Mouse (Mus musculus): ENCODE data around the gene Il15. TPM values are rescaled to one million over a fixed set of nuclear protein-coding genes. Genes with fewer than 3 reads are reported as not detected.

Il15 gene
- polyA plus RNA-seq, 1 experiment from 2014 or later: 2.2 TPM

- Histone ChIP-seq H3K27ac (ENCODE audit: low read depth, low read length) (no peak overlapping the region), H3K4me3 (ENCODE audit: low read depth, low read length) (no peak overlapping the region), H3K4me1 (ENCODE audit: control insufficient read depth, insufficient read depth, low read length) (peaks cover 7% of the 10 kb centered on the region; the same call in 1 of the 2 replicates), H3K27me3 (ENCODE audit: control insufficient read depth, insufficient read depth, low read length) (no peaks in the 10 kb centered on the region), H3K36me3 (ENCODE audit: control insufficient read depth, insufficient read depth, low read length) (no peaks in the 10 kb centered on the region), H3K4me2 (no peak overlapping the region), H3K9me3 (ENCODE audit: control insufficient read depth, low read length) (no peaks in the 10 kb centered on the region), H3K9ac (ENCODE audit: low read length) (no peak overlapping the region)
- ATAC-seq (ENCODE audit: low FRiP score) (no peak), DNase-seq (ENCODE audit: low spot score, missing footprints) (no peak)
- 78% methylated on average over 2 of the region's 2 CpGs for WGBS
These were observed 2.0 kb downstream of the Il15 start for GRCm38 (mm10) chr8:82401059-82401458.

GRCm38 (mm10) chr8:82400376-82400775 is 2.6 kb downstream of the Il15 start:
- H3K9ac ChIP-seq (ENCODE audit: low read length): no peak overlapping the region
- no peak overlapping the region for H3K4me2 ChIP-seq
- H3K36me3 ChIP-seq (ENCODE audit: control insufficient read depth, insufficient read depth, low read length): no peaks in the 10 kb centered on the region
- DNase-seq (ENCODE audit: low spot score, missing footprints) (no peak), ATAC-seq (ENCODE audit: low FRiP score) (no peak)
- no peaks in the 10 kb centered on the region for H3K9me3 ChIP-seq (ENCODE audit: control insufficient read depth, low read length)
- H3K27ac ChIP-seq (ENCODE audit: low read depth, low read length): no peak overlapping the region
- no peaks in the 10 kb centered on the region for H3K27me3 ChIP-seq (ENCODE audit: control insufficient read depth, insufficient read depth, low read length)
- WGBS: 55% methylated on average over 2 of the region's 2 CpGs
- no peak overlapping the region for H3K4me3 ChIP-seq (ENCODE audit: low read depth, low read length)
- H3K4me1 ChIP-seq (ENCODE audit: control insufficient read depth, insufficient read depth, low read length): peaks cover 7% of the 10 kb centered on the region; the same call in 1 of the 2 replicates

DNA sequence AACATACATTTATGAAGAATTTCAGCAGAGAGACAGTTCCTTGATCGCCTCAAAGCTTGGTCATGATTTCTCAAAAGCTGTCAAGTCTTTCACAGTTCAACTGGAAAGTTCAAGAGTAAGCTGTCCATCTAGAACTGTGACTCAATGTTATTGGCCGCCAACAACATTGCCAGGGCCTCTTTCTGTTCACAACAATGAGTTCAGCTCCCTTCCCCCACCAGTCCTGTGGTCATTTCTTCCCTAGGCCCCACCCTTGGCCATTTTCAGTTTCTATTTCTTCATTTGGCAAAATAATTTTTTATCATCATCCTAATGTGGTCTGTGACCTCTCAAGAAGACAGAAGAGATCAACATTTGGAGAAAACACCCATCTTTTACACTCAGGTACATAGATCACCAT is 4.5 kb downstream of the Il15 start:
- no peak overlapping the region for H3K27ac ChIP-seq (ENCODE audit: low read depth, low read length)
- ATAC-seq (ENCODE audit: low FRiP score): no peak
- no peaks in the 10 kb centered on the region for H3K9me3 ChIP-seq (ENCODE audit: control insufficient read depth, low read length)
- no peaks in the 10 kb centered on the region for H3K27me3 ChIP-seq (ENCODE audit: control insufficient read depth, insufficient read depth, low read length)
- no peak for DNase-seq (ENCODE audit: low spot score, missing footprints)
- peaks cover 7% of the 10 kb centered on the region; the same call in 1 of the 2 replicates for H3K4me1 ChIP-seq (ENCODE audit: control insufficient read depth, insufficient read depth, low read length)
- no peaks in the 10 kb centered on the region for H3K36me3 ChIP-seq (ENCODE audit: control insufficient read depth, insufficient read depth, low read length)
- no peak overlapping the region for H3K4me2 ChIP-seq
- no peak overlapping the region for H3K4me3 ChIP-seq (ENCODE audit: low read depth, low read length)
- 86% methylated on average over 2 of the region's 2 CpGs for WGBS
- H3K9ac ChIP-seq (ENCODE audit: low read length): no peak overlapping the region

- Histone ChIP-seq H3K36me3 (ENCODE audit: control insufficient read depth, insufficient read depth, low read length) (no peaks in the 10 kb centered on the region), H3K9ac (ENCODE audit: low read length) (no peak overlapping the region), H3K4me1 (ENCODE audit: control insufficient read depth, insufficient read depth, low read length) (no peaks in the 10 kb centered on the region), H3K4me2 (no peak overlapping the region), H3K4me3 (ENCODE audit: low read depth, low read length) (no peak overlapping the region), H3K27ac (ENCODE audit: low read depth, low read length) (no peak overlapping the region), H3K9me3 (ENCODE audit: control insufficient read depth, low read length) (no peaks in the 10 kb centered on the region), H3K27me3 (ENCODE audit: control insufficient read depth, insufficient read depth, low read length) (no peaks in the 10 kb centered on the region)
- no peak for DNase-seq (ENCODE audit: low spot score, missing footprints)
- no peak for ATAC-seq (ENCODE audit: low FRiP score)
These were observed 11.8 kb downstream of the Il15 start for GRCm38 (mm10) chr8:82391258-82391657.

GRCm38 (mm10) chr8:82388356-82388902 is 14.6 kb downstream of the Il15 start:
- 95% methylated on average over 1 of the region's 1 CpGs for whole genome bisulfite sequencing
- Histone ChIP-seq H3K9ac (ENCODE audit: low read length) (no peak overlapping the region), H3K36me3 (ENCODE audit: control insufficient read depth, insufficient read depth, low read length) (no peaks in the 10 kb centered on the region), H3K4me3 (ENCODE audit: low read depth, low read length) (no peak overlapping the region), H3K27me3 (ENCODE audit: control insufficient read depth, insufficient read depth, low read length) (no peaks in the 10 kb centered on the region), H3K9me3 (ENCODE audit: control insufficient read depth, low read length) (no peaks in the 10 kb centered on the region), H3K27ac (ENCODE audit: low read depth, low read length) (no peak overlapping the region), H3K4me1 (ENCODE audit: control insufficient read depth, insufficient read depth, low read length) (no peaks in the 10 kb centered on the region), H3K4me2 (no peak overlapping the region)
- DNase-seq (ENCODE audit: low spot score, missing footprints) (no peak), ATAC-seq (ENCODE audit: low FRiP score) (no peak)

DNA sequence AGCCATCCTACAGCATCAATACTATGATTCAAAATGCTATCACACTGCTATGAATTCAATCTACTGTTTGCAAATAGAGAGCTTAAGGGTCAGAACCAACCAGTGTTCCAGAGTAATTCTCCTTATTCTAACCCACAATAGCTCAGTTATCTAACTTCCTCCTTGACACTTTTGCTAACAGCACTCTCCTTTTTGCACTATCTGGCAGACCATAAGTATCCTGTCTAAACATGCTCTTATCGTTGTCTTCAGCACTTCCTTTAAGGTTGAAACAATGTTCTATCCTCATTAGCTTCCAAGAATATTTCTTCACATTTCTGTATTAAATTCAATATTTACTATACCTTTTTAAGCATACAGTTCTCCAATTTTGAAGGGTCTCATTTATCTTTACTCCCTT is 15.4 kb downstream of the Il15 start:
- WGBS: 90% methylated on average over 1 of the region's 1 CpGs
- no peak for DNase-seq (ENCODE audit: low spot score, missing footprints)
- Histone ChIP-seq H3K36me3 (ENCODE audit: control insufficient read depth, insufficient read depth, low read length) (no peaks in the 10 kb centered on the region), H3K4me3 (ENCODE audit: low read depth, low read length) (no peak overlapping the region), H3K9ac (ENCODE audit: low read length) (no peak overlapping the region), H3K27ac (ENCODE audit: low read depth, low read length) (no peak overlapping the region), H3K27me3 (ENCODE audit: control insufficient read depth, insufficient read depth, low read length) (no peaks in the 10 kb centered on the region), H3K9me3 (ENCODE audit: control insufficient read depth, low read length) (no peaks in the 10 kb centered on the region), H3K4me2 (no peak overlapping the region), H3K4me1 (ENCODE audit: control insufficient read depth, insufficient read depth, low read length) (no peaks in the 10 kb centered on the region)
- ATAC-seq (ENCODE audit: low FRiP score): no peak

GRCm38 (mm10) chr8:82385867-82386266 is 17.2 kb downstream of the Il15 start:
- H3K4me2 ChIP-seq: no peak overlapping the region
- H3K9me3 ChIP-seq (ENCODE audit: control insufficient read depth, low read length): no peaks in the 10 kb centered on the region
- H3K4me1 ChIP-seq (ENCODE audit: control insufficient read depth, insufficient read depth, low read length): no peaks in the 10 kb centered on the region
- no peaks in the 10 kb centered on the region for H3K36me3 ChIP-seq (ENCODE audit: control insufficient read depth, insufficient read depth, low read length)
- no peak overlapping the region for H3K27ac ChIP-seq (ENCODE audit: low read depth, low read length)
- no peak overlapping the region for H3K4me3 ChIP-seq (ENCODE audit: low read depth, low read length)
- H3K27me3 ChIP-seq (ENCODE audit: control insufficient read depth, insufficient read depth, low read length): no peaks in the 10 kb centered on the region
- ATAC-seq (ENCODE audit: low FRiP score) (no peak), DNase-seq (ENCODE audit: low spot score, missing footprints) (no peak)
- H3K9ac ChIP-seq (ENCODE audit: low read length): no peak overlapping the region

- H3K4me1 ChIP-seq (ENCODE audit: control insufficient read depth, insufficient read depth, low read length): no peaks in the 10 kb centered on the region
- no peaks in the 10 kb centered on the region for H3K36me3 ChIP-seq (ENCODE audit: control insufficient read depth, insufficient read depth, low read length)
- no peak overlapping the region for H3K9ac ChIP-seq (ENCODE audit: low read length)
- ATAC-seq (ENCODE audit: low FRiP score): no peak
- no peak overlapping the region for H3K4me2 ChIP-seq
- 90% methylated on average over 11 of the region's 11 CpGs for WGBS
- no peak for DNase-seq (ENCODE audit: low spot score, missing footprints)
- H3K27me3 ChIP-seq (ENCODE audit: control insufficient read depth, insufficient read depth, low read length): no peaks in the 10 kb centered on the region
- no peak overlapping the region for H3K27ac ChIP-seq (ENCODE audit: low read depth, low read length)
- H3K9me3 ChIP-seq (ENCODE audit: control insufficient read depth, low read length): no peaks in the 10 kb centered on the region
- H3K4me3 ChIP-seq (ENCODE audit: low read depth, low read length): no peak overlapping the region
These were observed 18.4 kb downstream of the Il15 start for GRCm38 (mm10) chr8:82384458-82385234.

- no peaks in the 10 kb centered on the region for H3K27me3 ChIP-seq (ENCODE audit: control insufficient read depth, insufficient read depth, low read length)
- WGBS: 77% methylated on average over 3 of the region's 3 CpGs
- H3K4me1 ChIP-seq (ENCODE audit: control insufficient read depth, insufficient read depth, low read length): no peaks in the 10 kb centered on the region
- no peak overlapping the region for H3K4me2 ChIP-seq
- H3K4me3 ChIP-seq (ENCODE audit: low read depth, low read length): no peak overlapping the region
- DNase-seq (ENCODE audit: low spot score, missing footprints) (no peak), ATAC-seq (ENCODE audit: low FRiP score) (no peak)
- no peak overlapping the region for H3K9ac ChIP-seq (ENCODE audit: low read length)
- H3K27ac ChIP-seq (ENCODE audit: low read depth, low read length): no peak overlapping the region
- H3K36me3 ChIP-seq (ENCODE audit: control insufficient read depth, insufficient read depth, low read length): no peaks in the 10 kb centered on the region
- no peaks in the 10 kb centered on the region for H3K9me3 ChIP-seq (ENCODE audit: control insufficient read depth, low read length)
These were observed 19.7 kb downstream of the Il15 start for GRCm38 (mm10) chr8:82383346-82383745.
